Mouse (Mus musculus) monocyte, adult 5-6 weeks (primary cell): ENCODE data around the gene Scaf11. TPM values are rescaled to one million over a fixed set of nuclear protein-coding genes. Genes with fewer than 3 reads are reported as not detected.
A peak's percentile ranks its signal among the peaks of the same experiment; 100 is the strongest.
"Not testable (repeated sequence)": the region's sequence is repeated elsewhere in the genome, so short reads cannot be mapped to it uniquely, and the experiment has no call there.

Experiments used
- ATAC-seq: fragments of 153-309, 156-312 bp; replicated peaks from 2 replicates; pipeline ENCODE4 v1.8.0; 2017; ENCODE audit warnings: mild to moderate bottlenecking; ENCODE audit not compliant: low TSS enrichment, insufficient number of reproducible peaks, severe bottlenecking, poor library complexity, low FRiP score
- total RNA-seq: library from RNA; stranded (forward); fragments of 200-1000, 200-491, 200-594 nt; gene quantifications from 3 replicates; pipeline ENCODE4 v1.2.3, GENCODE M21; 2017

Gene Scaf11
- total RNA-seq = 118 to 153 TPM (median 120 TPM) in 3 replicates

GRCm38 (mm10) chr15:96460730-96461540 lies at the start of gene Scaf11:
Scaf11 (minus strand) TSS chr15:96460843.
- peak; percentile 76 for ATAC-seq

- peak; percentile 53; the same call in 1 of the 2 replicates for ATAC-seq
Observed at GRCm38 (mm10) chr15:96507097-96507840, 46.6 kb upstream of the Scaf11 start.

- no peak for ATAC-seq
Observed at GRCm38 (mm10) chr15:96497646-96498045, 37.0 kb upstream of the Scaf11 start.

GRCm38 (mm10) chr15:96494279-96494678 lies 33.6 kb upstream of the Scaf11 start:
- no peak for ATAC-seq

GRCm38 (mm10) chr15:96493573-96493972 lies 32.9 kb upstream of the Scaf11 start:
- ATAC-seq = no peak

- not testable (repeated sequence) for ATAC-seq
Observed at GRCm38 (mm10) chr15:96492919-96493318, 32.3 kb upstream of the Scaf11 start.

GRCm38 (mm10) chr15:96491861-96492641 lies 31.4 kb upstream of the Scaf11 start:
- no peak; the same call in 1 of the 2 replicates for ATAC-seq

- ATAC-seq = no peak
Observed at GRCm38 (mm10) chr15:96491421-96491820, 30.8 kb upstream of the Scaf11 start.

GRCm38 (mm10) chr15:96490123-96490522 lies 29.5 kb upstream of the Scaf11 start:
- ATAC-seq = no peak

GRCm38 (mm10) chr15:96488941-96489786 lies 28.5 kb upstream of the Scaf11 start:
- ATAC-seq = no peak

GRCm38 (mm10) chr15:96487066-96487698 lies 26.5 kb upstream of the Scaf11 start:
- no peak for ATAC-seq

GRCm38 (mm10) chr15:96480822-96481221 lies 20.2 kb upstream of the Scaf11 start:
- ATAC-seq = no peak

GRCm38 (mm10) chr15:96478006-96478405 lies 17.4 kb upstream of the Scaf11 start:
- ATAC-seq = no peak

- ATAC-seq = peak; percentile 69
Observed at GRCm38 (mm10) chr15:96476359-96476758, 15.7 kb upstream of the Scaf11 start.

- peak; percentile 25; the same call in 1 of the 2 replicates for ATAC-seq
Observed at GRCm38 (mm10) chr15:96475571-96475972, 14.9 kb upstream of the Scaf11 start.

- peak; percentile 29 for ATAC-seq
Observed at GRCm38 (mm10) chr15:96474325-96474955, 13.8 kb upstream of the Scaf11 start.

- ATAC-seq = no peak
Observed at GRCm38 (mm10) chr15:96473920-96474319, 13.3 kb upstream of the Scaf11 start.
